Mouse (Mus musculus) telencephalon, adult 2 months (tissue): ENCODE data around the gene Serinc3.
A peak's percentile ranks its signal among the peaks of the same experiment; 100 is the strongest.
"Not testable (repeated sequence)": the region's sequence is repeated elsewhere in the genome, so short reads cannot be mapped to it uniquely, and the experiment has no call there.

Source experiments
- DNase-seq: peaks from one replicate; pipeline ENCODE4 v3.0.0-alpha.2; 2011; ENCODE audit warnings: low read depth, low spot score

Serinc3 gene

GRCm38 (mm10) chr2:163644575-163645385 is at the start of gene Serinc3:
TSS of gene Serinc3 (minus strand) at chr2:163645131.
- peak; percentile 96 for DNase-seq

DNA sequence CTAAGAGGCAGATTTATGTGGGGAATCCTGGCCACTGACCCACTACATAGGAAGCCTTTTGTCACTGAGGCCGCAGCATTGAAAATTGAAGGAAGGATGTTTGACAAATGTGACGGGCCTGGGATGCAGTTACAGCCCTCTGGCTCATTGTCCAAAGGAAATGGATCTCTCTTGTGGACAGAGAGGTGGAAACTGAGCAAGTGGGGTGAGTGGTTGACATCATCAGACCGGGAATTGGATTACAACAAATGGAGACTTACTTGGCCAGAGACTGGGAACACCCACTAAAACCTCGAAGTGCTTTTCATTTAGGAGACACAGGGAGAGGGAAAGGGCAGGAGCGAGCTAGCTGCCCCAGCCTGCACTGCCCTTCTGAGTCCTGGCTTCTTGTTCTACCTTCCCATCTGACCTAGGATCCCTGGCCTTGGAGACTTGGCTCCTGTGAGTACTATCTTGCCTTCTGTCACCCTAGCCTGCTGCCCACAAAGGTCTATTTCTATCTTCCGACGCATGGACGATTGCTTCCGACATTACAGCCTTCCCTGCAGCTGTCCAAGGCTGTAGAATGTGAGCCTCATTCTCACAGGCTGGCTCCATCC is 48.9 kb upstream of the Serinc3 start:
- DNase-seq, result no peak

DNA sequence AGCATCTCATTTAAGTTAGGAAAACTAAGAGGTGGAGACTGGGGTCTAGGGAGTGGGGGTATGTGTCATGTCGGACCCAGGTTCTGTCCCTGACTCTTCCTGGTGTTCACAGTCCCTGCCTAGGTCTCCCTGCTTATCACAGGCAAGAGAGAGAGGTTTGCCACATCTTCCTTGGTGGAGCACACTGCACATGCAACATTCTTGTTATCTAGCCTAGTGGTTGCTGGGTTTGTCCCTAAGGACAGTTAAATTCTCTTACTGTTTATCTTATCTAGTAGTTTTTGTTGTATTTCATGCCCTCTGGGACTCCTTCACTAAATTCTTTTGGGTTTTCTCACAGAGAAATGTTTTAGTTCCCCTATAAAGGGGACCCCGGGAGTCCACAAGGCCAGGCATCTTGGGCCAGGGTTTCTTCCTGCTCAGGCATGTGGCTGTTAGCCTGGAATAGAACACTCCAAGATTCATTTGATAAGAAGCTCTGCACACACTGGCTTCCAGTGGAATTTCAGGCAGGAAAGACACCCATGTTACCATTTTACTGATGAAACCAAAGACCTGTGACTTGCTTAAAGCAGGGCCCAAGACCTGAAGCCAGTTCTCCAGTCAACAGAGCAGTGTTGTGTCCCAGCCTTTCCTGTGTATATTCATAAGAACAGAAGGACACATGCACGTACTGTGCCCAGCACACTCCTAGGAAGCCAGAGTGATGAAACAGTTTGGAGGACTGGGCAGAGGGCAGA is 48.1 kb upstream of the Serinc3 start:
- no peak for DNase-seq

DNA sequence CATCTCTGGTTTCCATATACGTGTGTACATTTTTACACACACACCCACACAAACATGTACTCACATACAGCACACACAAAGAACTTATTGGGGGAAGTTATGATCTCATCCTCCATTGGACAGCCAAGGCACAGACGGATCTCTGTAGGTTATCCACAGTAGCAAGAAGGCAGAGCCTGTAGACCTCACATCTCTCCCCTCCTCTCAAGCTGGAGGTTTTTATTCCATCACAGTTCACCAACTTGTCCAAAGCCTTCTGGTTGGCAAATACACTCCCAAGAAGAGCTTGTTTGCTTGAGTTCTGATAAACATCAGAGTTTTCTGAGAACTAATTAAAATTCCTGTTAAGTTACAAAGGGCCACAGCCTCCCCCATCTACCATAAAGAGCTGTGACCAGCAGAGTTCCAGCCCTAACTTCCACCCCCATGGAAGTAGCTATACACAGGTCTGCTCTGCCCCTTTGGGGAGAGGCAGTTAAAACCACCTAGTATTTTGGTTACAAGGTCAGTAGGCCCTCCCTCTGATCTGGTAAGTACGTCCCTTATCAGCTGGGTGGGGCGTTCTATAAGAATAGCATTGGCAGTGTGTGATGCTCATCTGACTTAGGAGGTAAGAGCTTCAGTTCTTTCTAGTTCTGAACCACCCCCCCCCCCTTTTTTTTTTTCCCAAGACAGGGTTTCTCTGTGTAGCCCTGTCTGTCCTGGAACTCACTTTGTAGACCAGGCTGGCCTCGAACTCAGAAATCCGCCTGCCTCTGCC is 47.1 kb upstream of the Serinc3 start:
- no peak for DNase-seq

GRCm38 (mm10) chr2:163690409-163691304 is 45.7 kb upstream of the Serinc3 start:
- no peak for DNase-seq

DNA sequence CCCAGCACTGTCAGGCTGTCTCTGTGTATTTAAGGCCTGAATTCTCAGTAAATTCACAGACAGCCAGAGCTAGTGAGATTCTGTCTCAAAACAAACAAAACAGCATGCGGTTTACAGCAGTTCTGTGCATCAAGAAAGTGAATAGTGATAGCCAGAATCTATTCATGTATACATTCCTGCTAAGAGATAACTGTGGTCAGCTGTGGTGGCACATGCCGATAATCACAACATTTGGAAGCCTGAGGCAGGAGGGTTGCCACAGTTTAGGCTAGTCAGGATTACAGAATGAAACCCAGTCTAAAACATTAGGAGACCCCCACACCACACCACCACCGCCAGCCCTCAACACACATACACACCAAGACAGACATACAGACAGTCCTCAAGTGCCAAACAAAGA is 44.8 kb upstream of the Serinc3 start:
- DNase-seq, result no peak

GRCm38 (mm10) chr2:163688377-163688776 is 43.4 kb upstream of the Serinc3 start:
- not testable (repeated sequence) for DNase-seq

DNA sequence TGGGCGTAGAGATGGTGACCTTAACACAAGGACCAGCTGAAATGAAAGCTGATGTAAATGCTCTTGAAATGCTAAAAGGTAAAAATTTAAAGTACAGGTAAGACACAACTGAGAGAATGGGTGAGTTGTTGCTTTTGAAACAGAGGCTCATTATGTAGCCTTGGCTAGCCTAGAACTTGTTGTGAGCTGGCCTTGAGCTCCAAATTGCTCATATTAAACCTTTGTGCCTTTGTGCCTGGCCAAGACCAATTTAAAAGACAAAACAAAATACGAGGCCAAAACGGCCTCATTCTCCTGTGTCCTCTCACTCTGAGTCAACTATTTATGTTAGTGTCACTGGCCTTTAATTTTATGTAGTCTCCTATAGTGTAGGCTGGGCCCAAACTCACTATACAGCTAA is 42.0 kb upstream of the Serinc3 start:
- no peak for DNase-seq

GRCm38 (mm10) chr2:163686233-163686632 is 41.3 kb upstream of the Serinc3 start:
- no peak for DNase-seq

GRCm38 (mm10) chr2:163685761-163686200 is 40.9 kb upstream of the Serinc3 start:
- DNase-seq, result peak; percentile 84

DNA sequence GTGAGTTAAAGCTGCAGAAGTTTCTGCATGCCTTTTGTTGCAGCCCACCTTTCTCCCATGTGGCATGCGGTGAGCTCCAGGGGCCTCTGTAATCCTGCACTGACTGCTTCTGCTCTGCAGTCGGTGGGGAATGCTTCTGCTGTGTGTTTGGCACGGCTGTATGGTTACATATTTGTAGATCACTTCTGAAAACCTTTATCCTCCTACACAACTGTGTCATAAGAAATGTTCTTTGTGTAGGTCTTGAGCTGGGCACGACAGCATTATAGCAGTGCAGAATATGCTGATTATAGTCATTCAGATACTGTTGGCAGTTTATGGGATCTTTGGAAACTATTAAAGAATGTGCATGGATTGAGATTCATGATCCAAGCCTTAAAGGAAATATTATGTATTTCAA is 40.4 kb upstream of the Serinc3 start:
- DNase-seq, result peak; percentile 81

DNA sequence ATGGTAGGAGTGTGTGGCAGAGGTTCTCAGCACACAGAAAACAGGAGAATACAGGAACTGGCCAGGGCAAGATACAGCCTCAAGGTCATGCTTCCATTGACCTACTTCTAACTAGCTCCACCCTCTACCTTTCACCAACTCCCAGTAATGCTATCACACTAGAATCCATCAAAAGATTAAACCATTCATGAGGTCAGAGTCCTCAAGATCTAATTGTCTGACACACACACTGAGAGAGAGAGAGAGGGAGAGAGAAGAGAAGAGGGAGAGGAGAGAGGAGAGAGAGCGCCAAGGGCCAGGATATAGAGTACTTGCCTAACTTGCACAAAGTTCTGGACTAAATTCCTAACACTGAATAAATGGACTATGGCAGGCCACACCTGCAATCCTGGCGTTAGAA is 37.4 kb upstream of the Serinc3 start:
- DNase-seq, result no peak

DNA sequence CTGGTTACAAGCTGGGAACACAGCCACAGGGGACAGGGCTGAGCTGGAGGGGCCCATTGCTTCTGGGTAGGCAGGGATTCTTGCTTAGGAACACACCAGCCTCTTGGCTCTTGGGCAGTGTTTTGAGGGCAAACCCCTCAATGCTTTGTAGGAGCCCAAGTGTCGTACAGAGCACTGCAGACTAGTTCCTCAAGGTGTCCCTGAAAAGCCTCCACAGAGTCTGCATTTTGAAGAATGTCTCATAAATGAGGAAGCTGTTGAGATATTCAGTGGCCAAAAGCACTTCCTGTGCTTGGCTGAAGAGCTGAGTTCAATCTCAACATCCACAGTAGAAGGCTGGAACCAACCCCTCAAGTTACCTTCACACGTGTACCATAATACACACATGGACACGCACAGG is 31.8 kb upstream of the Serinc3 start:
- no peak for DNase-seq

- no peak for DNase-seq
Measured at GRCm38 (mm10) chr2:163676321-163676720, 31.4 kb upstream of the Serinc3 start.

GRCm38 (mm10) chr2:163675662-163676061 is 30.7 kb upstream of the Serinc3 start:
- no peak for DNase-seq

- DNase-seq, result peak; percentile 90
Measured at GRCm38 (mm10) chr2:163675144-163675619, 30.3 kb upstream of the Serinc3 start.

DNA sequence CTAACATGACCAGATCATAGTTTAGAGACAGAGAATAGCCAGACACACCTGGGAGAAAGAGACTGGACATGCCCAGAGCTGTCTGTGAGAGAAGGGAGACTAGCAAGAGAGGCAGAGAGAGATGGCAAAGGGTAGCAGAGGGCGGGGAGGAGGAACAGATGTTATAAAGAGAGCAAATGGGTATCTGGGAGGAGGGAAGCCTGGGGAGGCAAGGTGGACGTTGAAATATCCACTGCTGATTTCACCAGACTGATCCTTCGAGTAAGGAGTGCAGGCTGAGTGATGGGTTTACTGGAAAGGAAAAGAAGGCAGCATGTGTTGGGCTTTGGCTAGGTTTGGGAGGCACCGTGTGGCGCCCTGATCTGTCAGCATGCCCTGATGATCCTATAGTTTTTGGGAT is 29.5 kb upstream of the Serinc3 start:
- no peak for DNase-seq

GRCm38 (mm10) chr2:163670872-163671594 is 26.1 kb upstream of the Serinc3 start:
- DNase-seq, result no peak

GRCm38 (mm10) chr2:163667045-163667444 is 22.1 kb upstream of the Serinc3 start:
- DNase-seq, result no peak

GRCm38 (mm10) chr2:163663930-163664329 is 19.0 kb upstream of the Serinc3 start:
- DNase-seq, result no peak
